Mouse (Mus musculus) C2C12 (cell line): ENCODE data around the gene Shisa9.

Experiments
- CEBPB ChIP-seq: IDR thresholded peaks from one replicate; pipeline ENCODE4 v1.6.1; 2011; ENCODE audit warnings: low read depth, mild to moderate bottlenecking, control low read depth, moderate library complexity
- CTCF ChIP-seq: IDR thresholded peaks from one replicate; pipeline ENCODE4 v1.5.1; 2011; ENCODE audit not compliant: control insufficient read depth, insufficient read depth, insufficient read length
- FOSL1 ChIP-seq: IDR thresholded peaks from one replicate; pipeline ENCODE4 v1.8.0; 2011; ENCODE audit warnings: mild to moderate bottlenecking, low read length; ENCODE audit not compliant: poor library complexity, insufficient read depth, severe bottlenecking
- MAX ChIP-seq: IDR thresholded peaks from one replicate; pipeline ENCODE4 v1.6.1; 2011; ENCODE audit warnings: mild to moderate bottlenecking, control low read depth
- USF1 ChIP-seq: IDR thresholded peaks from one replicate; pipeline ENCODE4 v1.6.1; 2011; ENCODE audit warnings: low read depth, mild to moderate bottlenecking, control low read depth, moderate library complexity

- TF ChIP-seq CTCF (no peak), USF1 (no peak), FOSL1 (no peak), CEBPB (no peak), MAX (no peak)
These were observed 21.3 kb downstream of the Shisa9 start for GRCm38 (mm10) chr16:12005177-12005576.
